Mouse (Mus musculus): ENCODE results near the gene Pde4b. TPM values are rescaled to one million over a fixed set of nuclear protein-coding genes. Genes with fewer than 3 reads are reported as not detected.

Gene Pde4b
- polyA plus RNA-seq, 1 experiment from 2014 or later: 5.6 TPM

DNA sequence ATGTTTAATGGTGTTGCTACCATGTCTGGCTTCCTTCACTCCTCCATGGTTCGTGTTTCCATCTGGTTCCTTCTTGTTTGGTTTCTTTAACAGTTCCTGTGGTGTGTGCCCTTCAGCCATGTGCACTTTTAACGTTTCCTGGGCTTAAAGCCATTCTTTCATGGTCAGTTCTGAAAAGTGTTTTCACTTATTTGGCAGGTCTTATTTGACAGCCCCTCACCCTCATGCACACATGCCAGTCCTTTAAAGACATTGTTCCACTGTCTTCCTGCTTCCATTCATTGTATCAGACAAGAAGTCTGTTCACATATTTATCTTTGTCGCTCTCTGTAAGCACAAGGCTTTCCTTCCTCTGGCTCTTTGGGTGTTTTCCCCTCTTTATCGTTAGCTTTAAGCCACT lies 530.4 kb downstream of the Pde4b start:
- Histone ChIP-seq H3K27ac (replicated peaks) (no peak overlapping the region), H3K4me3 (no peak overlapping the region), H3K9me3 (replicated peaks) (no peaks in the 10 kb centered on the region), H3K4me1 (no peaks in the 10 kb centered on the region), H3K27me3 (ENCODE audit: low read depth, poor library complexity, severe bottlenecking) (no peaks in the 10 kb centered on the region), H3K36me3 (no peaks in the 10 kb centered on the region)
- DNase-seq (ENCODE audit: low spot score): no peak
- WGBS: 79% methylated on average over 4 of the region's 4 CpGs

DNA sequence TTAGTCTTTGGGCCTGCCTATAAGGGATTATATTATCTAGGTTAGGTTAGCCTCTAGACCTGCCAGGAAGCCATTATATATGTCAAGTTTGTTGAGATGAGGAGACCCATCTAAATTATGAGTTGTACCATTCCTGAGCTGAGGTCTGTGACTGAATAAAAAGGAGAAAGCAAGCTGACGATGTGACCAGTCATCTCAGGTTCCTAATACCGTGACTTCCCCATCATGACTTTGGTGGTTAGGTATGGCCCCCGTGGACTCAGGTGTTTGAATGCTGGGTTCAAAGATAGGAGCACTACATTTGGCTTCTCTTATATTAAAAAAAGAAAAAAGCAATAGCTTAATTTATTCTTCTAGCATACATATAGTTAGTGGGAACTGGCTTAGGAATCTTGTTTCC lies 531.3 kb downstream of the Pde4b start:
- Histone ChIP-seq H3K4me1 (no peaks in the 10 kb centered on the region; the same call in 1 of the 2 replicates), H3K27ac (replicated peaks) (no peak overlapping the region), H3K4me3 (no peak overlapping the region), H3K9me3 (replicated peaks) (no peaks in the 10 kb centered on the region), H3K36me3 (no peaks in the 10 kb centered on the region), H3K27me3 (ENCODE audit: low read depth, poor library complexity, severe bottlenecking) (no peaks in the 10 kb centered on the region)
- no peak for DNase-seq (ENCODE audit: low spot score)
- 88% methylated on average over 3 of the region's 3 CpGs for WGBS

DNA sequence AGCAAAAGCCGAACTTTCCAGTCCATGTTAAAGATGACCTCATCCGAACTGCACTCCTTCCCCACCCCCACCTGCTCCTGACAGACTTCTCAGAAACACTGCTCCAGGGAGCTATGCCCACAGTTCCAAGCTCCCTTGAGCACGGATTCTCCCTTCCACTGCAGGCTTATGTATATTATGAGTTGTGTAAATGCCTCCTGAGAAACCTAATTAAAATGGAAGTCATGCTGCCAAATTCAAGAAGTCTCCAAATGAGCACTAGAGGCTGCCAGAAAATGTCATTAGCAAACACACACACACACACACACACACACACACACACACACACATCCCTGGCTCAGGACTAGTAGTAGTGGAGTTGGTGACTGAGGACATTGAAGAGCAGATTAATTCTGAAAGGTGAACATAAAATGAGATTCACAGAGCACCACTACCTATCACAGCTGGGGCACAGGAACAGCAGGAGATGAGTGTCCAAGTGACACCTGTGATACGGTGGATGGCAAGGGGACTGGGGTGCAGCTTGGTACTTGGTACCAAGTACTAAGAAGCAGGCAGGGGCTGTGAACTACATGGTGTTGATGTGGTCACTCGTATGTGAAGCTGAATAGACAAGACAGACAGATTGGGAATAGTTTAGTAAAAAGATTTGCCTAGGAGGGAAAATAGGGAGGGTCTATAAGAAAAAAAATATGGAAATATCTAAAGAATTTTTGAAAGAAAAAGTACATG lies 533.0 kb downstream of the Pde4b start:
- 65% methylated on average over 4 of the region's 5 CpGs for WGBS
- no peaks in the 10 kb centered on the region for H3K27me3 ChIP-seq (ENCODE audit: low read depth, poor library complexity, severe bottlenecking)
- no peaks in the 10 kb centered on the region; the same call in 1 of the 2 replicates for H3K4me1 ChIP-seq
- no peaks in the 10 kb centered on the region for H3K36me3 ChIP-seq
- no peaks in the 10 kb centered on the region for H3K9me3 ChIP-seq (replicated peaks)
- no peak overlapping the region for H3K4me3 ChIP-seq
- DNase-seq (ENCODE audit: low spot score): no peak
- no peak overlapping the region for H3K27ac ChIP-seq (replicated peaks)

DNA sequence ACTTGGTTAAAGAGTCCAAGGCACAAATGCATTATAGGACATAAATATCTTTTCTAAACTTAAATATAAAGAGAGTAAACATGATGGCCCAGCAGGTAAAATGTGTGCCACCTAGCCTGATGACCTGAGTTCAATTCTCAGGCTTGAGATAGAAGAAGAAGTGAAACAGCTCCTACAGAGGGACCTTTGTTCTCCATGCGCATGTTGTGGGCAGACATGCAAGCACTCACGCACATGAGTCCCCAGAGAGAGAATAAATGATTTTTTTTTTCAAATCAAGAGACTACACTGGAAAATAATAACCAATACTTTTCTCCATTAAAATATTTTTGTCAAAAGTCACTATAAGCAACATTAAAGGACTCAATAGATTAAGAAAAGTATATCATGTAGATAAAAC lies 533.8 kb downstream of the Pde4b start:
- H3K27me3 ChIP-seq (ENCODE audit: low read depth, poor library complexity, severe bottlenecking): no peaks in the 10 kb centered on the region
- WGBS: 96% methylated on average over 2 of the region's 2 CpGs
- no peak overlapping the region for H3K27ac ChIP-seq (replicated peaks)
- H3K4me1 ChIP-seq: no peaks in the 10 kb centered on the region; the same call in 1 of the 2 replicates
- no peak for DNase-seq (ENCODE audit: low spot score)
- no peaks in the 10 kb centered on the region for H3K9me3 ChIP-seq (replicated peaks)
- no peaks in the 10 kb centered on the region for H3K36me3 ChIP-seq
- H3K4me3 ChIP-seq: no peak overlapping the region

DNA sequence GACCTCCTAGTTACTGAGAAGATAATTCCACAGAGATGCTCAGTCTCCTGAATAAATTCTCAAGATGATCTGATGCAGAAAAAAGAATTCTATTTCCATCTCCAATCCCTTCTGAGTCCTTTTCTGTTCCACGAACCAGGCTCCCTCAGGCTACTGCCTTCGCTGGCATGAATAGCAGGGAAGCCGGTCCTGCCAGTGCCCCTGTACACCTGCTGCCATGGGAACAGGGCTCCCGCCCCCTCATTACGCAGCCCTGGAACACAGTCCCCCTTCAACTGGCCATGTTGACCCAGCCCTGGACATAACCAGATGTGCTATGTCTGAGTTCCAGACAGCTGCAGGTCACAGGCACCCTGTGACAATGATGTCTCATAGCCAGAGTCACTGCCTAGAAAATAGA lies 535.6 kb downstream of the Pde4b start:
- Histone ChIP-seq H3K27me3 (ENCODE audit: low read depth, poor library complexity, severe bottlenecking) (no peaks in the 10 kb centered on the region), H3K4me1 (peaks cover 3% of the 10 kb centered on the region; the same call in 1 of the 2 replicates), H3K4me3 (no peak overlapping the region), H3K36me3 (no peaks in the 10 kb centered on the region), H3K9me3 (replicated peaks) (no peaks in the 10 kb centered on the region), H3K27ac (replicated peaks) (no peak overlapping the region)
- 78% methylated on average over 5 of the region's 5 CpGs for WGBS
- DNase-seq (ENCODE audit: low spot score): no peak

DNA sequence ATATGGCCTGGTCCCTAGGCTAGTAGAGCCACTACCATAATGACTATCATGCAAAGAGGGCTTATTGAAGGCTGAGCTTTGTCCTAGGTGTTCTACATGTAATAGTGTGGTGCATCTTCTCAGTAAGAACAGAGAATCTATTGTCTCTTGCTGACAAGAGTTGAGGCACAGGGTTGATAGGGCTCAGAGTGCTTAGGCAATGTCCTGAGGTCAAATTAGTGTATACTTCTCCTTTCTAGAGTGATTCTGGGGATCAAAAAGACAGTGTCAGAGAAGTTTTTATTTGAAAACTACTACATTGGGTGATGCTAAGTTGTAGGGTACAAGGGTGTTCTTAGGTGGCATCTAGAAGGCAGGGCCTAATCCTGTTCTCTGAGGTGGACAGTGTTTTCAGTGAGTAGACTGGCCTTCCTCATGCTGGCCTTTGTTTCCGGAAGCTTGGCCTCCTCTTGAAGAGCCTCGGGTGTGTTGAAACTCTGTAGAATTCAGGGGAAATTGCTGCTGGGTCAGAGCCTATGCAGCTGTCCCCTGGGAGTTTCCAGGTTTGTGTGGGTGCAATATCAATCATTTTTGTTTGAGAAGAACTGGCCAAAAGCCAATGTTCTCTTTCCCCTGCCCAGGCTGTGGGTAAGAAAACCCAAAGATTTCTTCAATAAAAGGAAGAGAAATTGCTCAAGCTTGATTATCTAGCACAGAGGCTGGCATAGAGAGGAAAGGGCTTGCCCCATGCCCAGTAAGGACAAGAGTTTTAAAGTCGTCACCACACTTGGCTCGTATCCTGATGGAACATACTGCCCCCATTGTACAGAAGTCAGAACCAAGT lies 536.7 kb downstream of the Pde4b start:
- WGBS: 85% methylated on average over 4 of the region's 4 CpGs
- Histone ChIP-seq H3K4me3 (no peak overlapping the region), H3K27me3 (ENCODE audit: low read depth, poor library complexity, severe bottlenecking) (no peaks in the 10 kb centered on the region), H3K9me3 (replicated peaks) (no peaks in the 10 kb centered on the region), H3K36me3 (no peaks in the 10 kb centered on the region), H3K4me1 (peaks cover 12% of the 10 kb centered on the region), H3K27ac (replicated peaks) (no peak overlapping the region)
- DNase-seq (ENCODE audit: low spot score): no peak

DNA sequence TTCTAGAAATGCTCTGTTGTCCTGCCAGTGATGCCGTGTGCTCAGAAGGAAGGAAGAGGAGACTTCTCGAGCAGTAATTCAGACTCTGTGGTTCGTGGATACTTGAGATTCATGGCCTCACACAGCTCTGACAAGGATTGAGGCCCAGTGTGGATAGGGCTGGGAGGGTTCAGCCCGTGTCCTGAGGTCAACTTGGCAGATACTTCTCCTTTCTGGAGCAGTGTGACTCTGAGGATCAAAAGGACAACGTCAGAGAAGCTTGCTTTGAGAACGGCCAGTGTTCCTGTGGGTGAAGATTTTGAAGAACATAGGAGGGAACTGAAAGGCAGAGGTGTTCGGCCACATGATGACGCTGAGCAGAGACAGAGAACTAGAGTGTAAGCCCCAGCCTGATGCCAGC lies 537.6 kb downstream of the Pde4b start:
- 89% methylated on average over 8 of the region's 8 CpGs for WGBS
- no peaks in the 10 kb centered on the region for H3K9me3 ChIP-seq (replicated peaks)
- H3K4me1 ChIP-seq: peaks cover 12% of the 10 kb centered on the region
- no peak for DNase-seq (ENCODE audit: low spot score)
- no peak overlapping the region for H3K4me3 ChIP-seq
- H3K36me3 ChIP-seq: no peaks in the 10 kb centered on the region
- H3K27ac ChIP-seq (replicated peaks): no peak overlapping the region
- no peaks in the 10 kb centered on the region for H3K27me3 ChIP-seq (ENCODE audit: low read depth, poor library complexity, severe bottlenecking)

DNA sequence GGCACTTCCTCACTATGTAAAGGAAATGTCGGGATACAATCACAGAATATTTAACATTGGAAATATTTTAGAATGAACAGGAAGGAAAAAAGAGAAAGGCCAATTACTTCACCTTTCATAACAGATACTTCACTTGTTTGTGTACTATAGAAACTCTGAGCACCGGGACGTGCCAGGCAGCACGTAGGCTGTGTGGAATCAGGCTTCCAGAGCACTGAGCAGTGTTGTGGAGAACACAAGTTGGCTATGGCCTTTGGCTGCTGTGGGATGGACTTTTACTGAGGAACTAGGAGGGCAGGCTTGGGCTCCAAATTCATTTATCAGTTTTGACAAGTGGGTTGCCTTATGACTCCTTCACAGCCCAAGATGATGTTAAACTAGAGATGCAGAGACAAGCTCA lies 540.5 kb downstream of the Pde4b start:
- Histone ChIP-seq H3K4me3 (no peak overlapping the region), H3K36me3 (no peaks in the 10 kb centered on the region), H3K27ac (replicated peaks) (no peak overlapping the region), H3K9me3 (replicated peaks) (no peaks in the 10 kb centered on the region), H3K27me3 (ENCODE audit: low read depth, poor library complexity, severe bottlenecking) (no peaks in the 10 kb centered on the region), H3K4me1 (peaks cover 18% of the 10 kb centered on the region)
- no peak for DNase-seq (ENCODE audit: low spot score)
- WGBS: 95% methylated on average over 4 of the region's 4 CpGs

DNA sequence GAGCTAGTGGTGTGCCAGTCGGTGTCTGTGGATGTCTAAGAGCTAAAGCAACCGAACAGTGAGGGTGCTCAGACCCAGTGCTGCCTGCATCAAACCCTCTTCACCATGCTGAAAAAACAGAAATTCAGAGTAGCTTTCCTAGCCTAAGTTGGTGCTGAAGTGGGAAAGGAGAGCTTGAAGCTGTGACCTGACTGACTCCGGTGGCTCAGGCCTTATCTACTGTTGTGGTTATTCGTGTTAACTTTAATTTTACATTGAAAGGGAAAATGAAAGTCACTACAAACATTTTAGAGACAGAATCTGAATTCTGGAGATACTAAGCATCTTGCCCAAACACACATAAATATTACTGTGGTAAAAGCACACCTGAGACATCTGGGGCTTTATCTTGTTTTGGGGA lies 542.3 kb downstream of the Pde4b start:
- Histone ChIP-seq H3K27me3 (ENCODE audit: low read depth, poor library complexity, severe bottlenecking) (no peaks in the 10 kb centered on the region), H3K27ac (replicated peaks) (no peak overlapping the region), H3K36me3 (no peaks in the 10 kb centered on the region), H3K4me1 (peaks cover 23% of the 10 kb centered on the region), H3K9me3 (replicated peaks) (no peaks in the 10 kb centered on the region), H3K4me3 (no peak overlapping the region)
- 87% methylated on average over 4 of the region's 4 CpGs for WGBS
- no peak for DNase-seq (ENCODE audit: low spot score)

DNA sequence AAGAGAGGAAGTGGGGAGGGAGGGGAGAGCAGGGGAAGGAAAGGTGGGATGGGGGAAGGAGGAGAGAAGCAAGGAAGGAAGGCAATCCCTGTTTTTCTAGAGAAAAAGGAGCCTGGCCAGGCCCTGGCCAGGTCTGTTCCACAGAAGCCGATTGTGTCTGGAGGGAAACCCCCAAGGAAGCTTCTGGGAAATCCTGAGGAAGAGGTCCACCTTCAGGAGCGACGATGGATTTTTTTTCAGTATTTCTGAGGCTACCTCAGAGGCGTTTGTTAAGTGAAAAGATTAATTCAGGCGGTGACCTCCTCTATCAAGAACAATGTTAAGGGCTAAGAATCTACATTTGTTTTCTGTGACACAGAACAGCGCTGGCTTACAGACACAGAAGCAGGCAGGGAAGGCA lies 542.9 kb downstream of the Pde4b start:
- Histone ChIP-seq H3K4me1 (peaks cover 25% of the 10 kb centered on the region), H3K9me3 (replicated peaks) (no peaks in the 10 kb centered on the region), H3K36me3 (no peaks in the 10 kb centered on the region), H3K27ac (replicated peaks) (0 out of 2 replicates have a peak overlapping the region, but pooled peaks have one; percentile 23), H3K4me3 (no peak overlapping the region), H3K27me3 (ENCODE audit: low read depth, poor library complexity, severe bottlenecking) (no peaks in the 10 kb centered on the region)
- DNase-seq (ENCODE audit: low spot score): no peak
- WGBS: 58% methylated on average over 6 of the region's 6 CpGs

DNA sequence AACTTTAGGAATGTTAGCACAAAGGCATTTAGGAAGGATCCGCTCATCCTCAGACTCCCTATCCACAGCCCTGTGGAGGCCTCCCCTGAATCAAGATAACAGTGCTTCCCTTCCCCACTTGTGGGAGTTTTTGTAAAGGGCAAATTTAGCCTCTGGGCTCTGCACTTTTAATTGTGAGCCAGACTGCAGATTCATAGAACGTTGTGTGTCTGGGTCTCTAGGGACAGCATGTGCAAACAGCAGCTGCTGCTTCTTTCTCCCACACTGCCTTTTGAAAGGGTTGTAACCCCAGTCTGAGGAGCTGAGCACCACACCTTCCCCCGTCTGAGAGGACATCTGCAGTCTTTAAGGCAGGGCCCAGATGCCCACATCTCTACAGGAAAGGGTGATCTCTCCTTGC lies 544.3 kb downstream of the Pde4b start:
- H3K36me3 ChIP-seq: no peaks in the 10 kb centered on the region
- no peak for DNase-seq (ENCODE audit: low spot score)
- no peaks in the 10 kb centered on the region for H3K9me3 ChIP-seq (replicated peaks)
- no peaks in the 10 kb centered on the region for H3K27me3 ChIP-seq (ENCODE audit: low read depth, poor library complexity, severe bottlenecking)
- WGBS: 63% methylated on average over 3 of the region's 3 CpGs
- H3K4me3 ChIP-seq: no peak overlapping the region
- H3K4me1 ChIP-seq: peaks cover 25% of the 10 kb centered on the region
- no peak overlapping the region for H3K27ac ChIP-seq (replicated peaks)

DNA sequence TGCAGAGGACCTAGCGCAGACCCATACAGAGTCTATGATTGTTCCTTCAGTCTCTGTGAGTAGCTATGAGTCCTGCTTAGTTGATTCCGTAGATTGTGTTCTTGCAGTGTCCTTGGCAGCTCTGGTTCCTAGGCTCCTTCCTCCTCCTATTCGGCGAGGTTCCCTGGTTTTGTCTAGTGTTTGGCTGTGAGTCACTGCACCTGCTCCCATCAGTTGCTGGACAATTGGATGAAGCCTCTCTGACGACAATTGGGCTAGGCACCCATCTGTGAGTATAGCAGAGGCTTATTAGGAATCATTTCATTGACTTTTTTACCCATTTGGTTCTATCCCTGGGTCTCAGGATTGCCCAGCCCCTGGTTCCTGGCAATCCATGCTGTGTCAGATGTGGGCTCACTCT lies 545.9 kb downstream of the Pde4b start:
- no peak for DNase-seq (ENCODE audit: low spot score)

DNA sequence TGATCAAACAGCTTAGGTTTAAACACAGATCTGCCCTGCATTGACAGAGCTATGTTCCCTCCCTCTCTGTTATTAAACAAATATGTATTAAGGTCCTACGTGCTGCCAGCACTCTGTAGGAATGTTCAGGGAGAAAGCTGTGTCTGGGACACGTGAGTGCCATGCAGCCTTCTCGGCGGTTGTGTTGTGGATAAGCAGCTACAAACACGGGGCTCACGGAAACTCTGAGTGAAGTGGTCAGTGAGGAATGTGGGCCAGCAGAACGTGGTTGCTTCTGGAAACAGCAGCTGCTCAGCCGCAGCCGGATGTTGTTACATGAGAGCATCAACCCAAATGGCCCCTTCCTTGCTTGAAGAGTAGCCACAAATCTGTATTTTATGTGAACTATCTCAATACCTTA lies 547.9 kb downstream of the Pde4b start:
- Histone ChIP-seq H3K9me3 (replicated peaks) (no peaks in the 10 kb centered on the region), H3K36me3 (no peaks in the 10 kb centered on the region), H3K4me1 (peaks cover 12% of the 10 kb centered on the region; the same call in 1 of the 2 replicates), H3K27ac (replicated peaks) (no peak overlapping the region), H3K27me3 (ENCODE audit: low read depth, poor library complexity, severe bottlenecking) (no peaks in the 10 kb centered on the region), H3K4me3 (no peak overlapping the region)
- WGBS: 82% methylated on average over 9 of the region's 9 CpGs
- DNase-seq (ENCODE audit: low spot score): no peak

More for the DNA sequence above, 545.9 kb downstream of the Pde4b start:
- 91% methylated on average over 5 of the region's 5 CpGs for WGBS
- Histone ChIP-seq H3K36me3 (no peaks in the 10 kb centered on the region), H3K4me3 (no peak overlapping the region), H3K27me3 (ENCODE audit: low read depth, poor library complexity, severe bottlenecking) (no peaks in the 10 kb centered on the region), H3K27ac (replicated peaks) (no peak overlapping the region), H3K4me1 (peaks cover 20% of the 10 kb centered on the region), H3K9me3 (replicated peaks) (no peaks in the 10 kb centered on the region)
